Mouse (Mus musculus) left cerebral cortex, postnatal 36 days (tissue): ENCODE results near the gene Trak1. TPM values are rescaled to one million over a fixed set of nuclear protein-coding genes. Genes with fewer than 3 reads are reported as not detected.
A peak's percentile ranks its signal among the peaks of the same experiment; 100 is the strongest.

Experiments
- DNase-seq, 2 experiments: peaks; one replicate each; pipeline ENCODE4 v3.0.0; 2021 to 2022; ENCODE audit warnings: low spot score in 2 of 2, mixed read lengths in 1 of 2
- intact Hi-C: fragments of 180-260 bp; cut with DNase I; formaldehyde crosslinking; loops from one replicate; pipeline ENCODE4 v1.15.1; 2025
- total RNA-seq, 2 experiments: library from RNA; stranded (reverse); gene quantifications; 2 replicates each; pipeline ENCODE4 v1.2.3; 2021

The Trak1 gene
- total RNA-seq, 2 experiments from 2014 or later: 229 to 269 TPM

- intact Hi-C loops: no loop called here
- DNase-seq: no peak
Measured at GRCm38 (mm10) chr9:121342510-121343110, 45.3 kb downstream of the Trak1 start.

- no peak for DNase-seq
Measured at GRCm38 (mm10) chr9:121343122-121343876, 46.0 kb downstream of the Trak1 start.

GRCm38 (mm10) chr9:121344344-121344743 is 47.0 kb downstream of the Trak1 start:
- DNase-seq: no peak
- intact Hi-C loops: no loop called here

More at GRCm38 (mm10) chr9:121343122-121343876, 46.0 kb downstream of the Trak1 start:
- intact Hi-C loops: no loop called here

GRCm38 (mm10) chr9:121345427-121346130 is 48.3 kb downstream of the Trak1 start:
- no peak for DNase-seq
- intact Hi-C loops: no loop called here

GRCm38 (mm10) chr9:121346635-121347034 is 49.3 kb downstream of the Trak1 start:
- intact Hi-C loops: no loop called here
- DNase-seq: no peak

GRCm38 (mm10) chr9:121347981-121348380 is 50.7 kb downstream of the Trak1 start:
- intact Hi-C loops: no loop called here

GRCm38 (mm10) chr9:121348476-121348875 is 51.2 kb downstream of the Trak1 start:
- intact Hi-C loops: no loop called here
- no peak for DNase-seq

More at GRCm38 (mm10) chr9:121347981-121348380, 50.7 kb downstream of the Trak1 start:
- peak in 1 of 2 experiments; percentile 46 for DNase-seq

GRCm38 (mm10) chr9:121349111-121349510 is 51.8 kb downstream of the Trak1 start:
- intact Hi-C loops: no loop called here
- no peak for DNase-seq

GRCm38 (mm10) chr9:121350601-121351000 is 53.3 kb downstream of the Trak1 start:
- intact Hi-C loops: loop anchor here (5.0 kb wide), 1 partner anchor 38 kb away; no protein-coding TSS in a partner anchor
- no peak for DNase-seq

- no peak for DNase-seq
- intact Hi-C loops: loop anchor here (5.0 kb wide), 1 partner anchor 39 kb away; no protein-coding TSS in a partner anchor
Measured at GRCm38 (mm10) chr9:121351388-121352078, 54.2 kb downstream of the Trak1 start.

- no peak for DNase-seq
- intact Hi-C loops: loop anchor here (5.0 kb wide), 1 partner anchor 40 kb away; no protein-coding TSS in a partner anchor
Measured at GRCm38 (mm10) chr9:121352131-121352606, 54.9 kb downstream of the Trak1 start.

- intact Hi-C loops: loop anchor here (5.0 kb wide), 1 partner anchor 40 kb away; no protein-coding TSS in a partner anchor
- no peak for DNase-seq
Measured at GRCm38 (mm10) chr9:121352726-121353125, 55.4 kb downstream of the Trak1 start.

GRCm38 (mm10) chr9:121354792-121355390 is 57.6 kb downstream of the Trak1 start:
- intact Hi-C loops: loop anchor here (5.0 kb wide), 1 partner anchor 43 kb away; no protein-coding TSS in a partner anchor
- no peak for DNase-seq

- intact Hi-C loops: loop anchor here (2.0 kb wide), 1 partner anchor 15 kb away; no protein-coding TSS in a partner anchor
- peak; percentile 78 to 79 for DNase-seq
Measured at GRCm38 (mm10) chr9:121355431-121356141, 58.3 kb downstream of the Trak1 start.

GRCm38 (mm10) chr9:121357102-121357501 is 59.8 kb downstream of the Trak1 start:
- no peak for DNase-seq
- intact Hi-C loops: loop anchor here (2.0 kb wide), 1 partner anchor 14 kb away; no protein-coding TSS in a partner anchor

- intact Hi-C loops: loop anchor here (2.0 kb wide), 1 partner anchor 13 kb away; no protein-coding TSS in a partner anchor
- DNase-seq: no peak
Measured at GRCm38 (mm10) chr9:121357582-121358275, 60.4 kb downstream of the Trak1 start.

GRCm38 (mm10) chr9:121358418-121358817 is 61.1 kb downstream of the Trak1 start:
- DNase-seq: no peak
- intact Hi-C loops: no loop called here
